Comparison of ENCODE assay signal across 11 mouse cellular contexts in the genomic region with DNA sequence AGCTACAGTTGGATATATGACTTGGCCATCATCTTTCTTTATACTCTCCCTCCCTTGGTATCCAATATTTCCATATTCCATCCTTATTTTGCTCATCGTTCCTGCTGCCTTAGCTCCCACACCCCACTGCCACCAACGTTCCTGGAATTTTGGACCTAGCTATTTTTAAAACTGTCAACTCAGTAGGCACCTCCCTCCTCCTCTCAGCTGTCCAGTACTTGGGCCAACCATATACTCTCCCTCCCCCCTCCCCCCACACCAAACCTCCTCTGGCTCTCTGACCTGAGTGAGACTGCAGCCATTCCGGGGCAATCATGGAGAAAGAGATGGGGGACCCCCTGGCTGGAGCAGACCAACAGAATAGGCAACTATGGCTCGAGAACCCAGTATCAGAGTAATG. TPM values are rescaled to one million over a fixed set of nuclear protein-coding genes. Genes with fewer than 3 reads are reported as not detected.
DNase-seq lines count a peak whose midpoint lies in the region; ATAC-seq and TF ChIP-seq lines count a peak whose summit lies in the region.
"Had no signal": no experiment of that assay in that cellular context is flagged by ENCODE, and none has a peak within 500 bp of the region (broad histone marks: within the 10 kb centered on the region; RNA-seq: fewer than 3 reads in every experiment).

A gene (plus strand): TSS at position 259 of the 400 bp plus-strand sequence.

- TF ChIP-seq CTCF in liver, postnatal 0 days (IDR thresholded peaks at IDR 0.05; ENCODE audit: low read depth) = no peak

- WGBS in liver, embryonic 13.5 days (ENCODE audit: insufficient replicate concordance) = 47% methylated on average over 4 of the region's 4 CpGs
- WGBS in heart, embryonic 15.5 days = 33% methylated on average over 4 of the region's 4 CpGs
- WGBS in liver, postnatal 0 days (ENCODE audit: insufficient replicate concordance) = 46% methylated on average over 4 of the region's 4 CpGs

- H3K4me1 ChIP-seq in liver, embryonic 13.5 days (replicated peaks) = peaks cover 10% of the 10 kb centered on the region; the same call in 1 of the 2 replicates
- peaks cover 28% of the 10 kb centered on the region for H3K4me1 ChIP-seq in heart, embryonic 15.5 days (replicated peaks)
- no peaks in the 10 kb centered on the region for H3K4me1 ChIP-seq in liver, postnatal 0 days (ENCODE audit: insufficient read depth)

- no peak within 1 kb of the TSS for H3K9ac ChIP-seq in liver, embryonic 13.5 days
- no peak within 1 kb of the TSS for H3K9ac ChIP-seq in heart, embryonic 15.5 days
- peak within 1 kb of the TSS; percentile 54 for H3K9ac ChIP-seq in liver, postnatal 0 days (replicated peaks)
- H3K9ac ChIP-seq: hindbrain, embryonic 15.5 days; lung, embryonic 15.5 days had no signal

- no peak within 1 kb of the TSS for H3K4me3 ChIP-seq in liver, embryonic 13.5 days (replicated peaks)
- H3K4me3 ChIP-seq in heart, embryonic 15.5 days = peak within 1 kb of the TSS; percentile 23; the same call in 1 of the 2 replicates
- peak within 1 kb of the TSS; percentile 40 for H3K4me3 ChIP-seq in liver, postnatal 0 days (ENCODE audit: low read depth, low read length)
- H3K4me3 ChIP-seq: hindbrain, embryonic 15.5 days; lung, embryonic 15.5 days had no signal

- no peaks in the 10 kb centered on the region for H3K36me3 ChIP-seq in liver, embryonic 13.5 days
- no peaks in the 10 kb centered on the region for H3K36me3 ChIP-seq in heart, embryonic 15.5 days
- 0 out of 2 replicates have a peak, but pooled peaks cover 3% of the 10 kb centered on the region for H3K36me3 ChIP-seq in liver, postnatal 0 days (replicated peaks; ENCODE audit: insufficient read depth, low read length)
- H3K36me3 ChIP-seq: hindbrain, embryonic 15.5 days; lung, embryonic 15.5 days had no signal

- no peaks in the 10 kb centered on the region for H3K9me3 ChIP-seq in liver, embryonic 13.5 days (replicated peaks)
- no peaks in the 10 kb centered on the region for H3K9me3 ChIP-seq in heart, embryonic 15.5 days (replicated peaks)
- no peaks in the 10 kb centered on the region for H3K9me3 ChIP-seq in liver, postnatal 0 days (ENCODE audit: low read length)
- H3K9me3 ChIP-seq: hindbrain, embryonic 15.5 days; lung, embryonic 15.5 days had no signal

- intact Hi-C loops in gastrocnemius, postnatal 14 days (cut with DNase I; ENCODE audit: low total_unique reads) = no loop called here

- no peak for DNase-seq in liver, embryonic 13.5 days
- DNase-seq in liver = no peak
- no peak for DNase-seq in gastrocnemius, postnatal 14 days
- DNase-seq in liver, postnatal 0 days = peak; percentile 60
- no peak for DNase-seq in kidney, postnatal 36 days
- no peak for DNase-seq in layer of hippocampus, postnatal 36 days

- H3K4me2 ChIP-seq in liver, embryonic 13.5 days = peak within 1 kb of the TSS; percentile 7; the same call in 1 of the 2 replicates
- peak within 1 kb of the TSS; percentile 47 for H3K4me2 ChIP-seq in heart, embryonic 15.5 days
- peak within 1 kb of the TSS; percentile 62 for H3K4me2 ChIP-seq in liver, postnatal 0 days (ENCODE audit: low read depth, low read length)
- H3K4me2 ChIP-seq: lung, embryonic 15.5 days had no signal

- ATAC-seq in liver, embryonic 13.5 days (ENCODE audit: low read depth) = no peak
- ATAC-seq in heart, embryonic 15.5 days (replicated peaks; ENCODE audit: insufficient number of reproducible peaks, insufficient read depth, low FRiP score, low read depth) = peak; percentile 54; the same call in 1 of the 2 replicates
- peak; percentile 69 for ATAC-seq in liver, postnatal 0 days

- H3K27ac ChIP-seq in liver, embryonic 13.5 days = no peak within 1 kb of the TSS
- H3K27ac ChIP-seq in heart, embryonic 15.5 days = peak within 1 kb of the TSS; percentile 73
- H3K27ac ChIP-seq in liver, postnatal 0 days (ENCODE audit: low read depth) = peak within 1 kb of the TSS; percentile 94
- H3K27ac ChIP-seq: hindbrain, embryonic 15.5 days; kidney, postnatal 0 days; lung, embryonic 15.5 days had no signal

- H3K27me3 ChIP-seq in liver, embryonic 13.5 days = peaks cover 58% of the 10 kb centered on the region
- H3K27me3 ChIP-seq in heart, embryonic 15.5 days = peaks cover 26% of the 10 kb centered on the region
- H3K27me3 ChIP-seq in liver, postnatal 0 days (ENCODE audit: insufficient read depth, low read length) = peaks cover 25% of the 10 kb centered on the region

- no peak for TF ChIP-seq EP300 in liver, postnatal 0 days (IDR thresholded peaks at IDR 0.05; ENCODE audit: low read depth)

RNA-seq across cellular contexts. Expression of the gene that starts here (rescaled TPM):
- 1.3 and 1.7 TPM in 2 replicates for polyA plus RNA-seq in liver, embryonic 13.5 days (2015; fragmentation: Nextera tagmentation; extraction: Ambion mirVana)
- 100 to 1,000 TPM; 460 to 465 TPM for total RNA-seq in gastrocnemius, postnatal 14 days (2021)
- 7.9 and 8.0 TPM in 2 replicates for polyA plus RNA-seq in heart, embryonic 15.5 days (2015; fragmentation: Nextera tagmentation; extraction: Ambion mirVana)
- 19.2 and 21.8 TPM in 2 replicates for polyA plus RNA-seq in liver, postnatal 0 days (2015; fragmentation: Nextera tagmentation; extraction: Ambion mirVana)
- under 1 TPM in 1 of 2 experiments, not detected in 1; 0.25 TPM for total RNA-seq in layer of hippocampus, postnatal 36 days (2021)
- total RNA-seq: common myeloid progenitor, adult 5-6 weeks had no signal

Comparison
In these comparisons a context has a peak if more than half of its experiments do, and no peak if none do; other contexts are left out.
1. RNA of the gene that starts here (total RNA-seq): 460 to 465 TPM in gastrocnemius, postnatal 14 days; 0.25 TPM in layer of hippocampus, postnatal 36 days; every median in the first group is over 100 times any median in the second.
2. H3K4me2 ChIP-seq: peak in every context shown above with its lines; median percentile 62 in liver, postnatal 0 days; 47 in heart, embryonic 15.5 days; 7 in liver, embryonic 13.5 days.